Mouse (Mus musculus) limb, embryonic 14.5 days (tissue): Measurements from ENCODE around the gene Duox1. TPM values are rescaled to one million over a fixed set of nuclear protein-coding genes. Genes with fewer than 3 reads are reported as not detected.
A peak's percentile ranks its signal among the peaks of the same experiment; 100 is the strongest.

Experiments used
- ATAC-seq: fragments of 200-750 bp; cut with Nextera tagmentation; 2 replicates; pipeline ENCODE4 v1.8.0; 2017; ENCODE audit warnings: low read depth, moderate number of reproducible peaks, moderate TSS enrichment; ENCODE audit not compliant: low FRiP score
- DNase-seq: peaks from one replicate; pipeline ENCODE4 v3.0.0-alpha.2; 2015; ENCODE audit warnings: low spot score
- H3K27ac ChIP-seq: fragments of 300-500 bp; sonication (generic); replicated peaks from 2 replicates; pipeline ENCODE4 v1.5.1; 2014; ENCODE audit warnings: low read depth, mild to moderate bottlenecking, low read length, moderate library complexity, mixed read lengths
- H3K27me3 ChIP-seq: fragments of 300-500 bp; sonication (generic); 2 replicates; pipeline ENCODE4 v1.6.1; 2014; ENCODE audit warnings: low read length, mixed read lengths; ENCODE audit not compliant: control insufficient read depth, insufficient read depth
- H3K36me3 ChIP-seq: fragments of 300-500 bp; sonication (generic); 2 replicates; pipeline ENCODE4 v1.6.1; 2014; ENCODE audit warnings: mild to moderate bottlenecking, low read length, moderate library complexity, mixed read lengths; ENCODE audit not compliant: control insufficient read depth, insufficient read depth
- H3K4me1 ChIP-seq: fragments of 300-500 bp; sonication (generic); 2 replicates; pipeline ENCODE4 v1.6.1; 2014; ENCODE audit warnings: antibody characterized with exemption, low read length, mixed read lengths; ENCODE audit not compliant: control insufficient read depth, insufficient read depth
- H3K4me2 ChIP-seq: fragments of 300-500 bp; sonication (generic); replicated peaks from 2 replicates; pipeline ENCODE4 v1.6.1; 2014; ENCODE audit warnings: low read depth, mild to moderate bottlenecking, low read length, moderate library complexity; ENCODE audit not compliant: severe bottlenecking
- H3K4me3 ChIP-seq: fragments of 300-500 bp; sonication (generic); replicated peaks from 2 replicates; pipeline ENCODE4 v1.5.1; 2014; ENCODE audit warnings: low read length
- H3K9ac ChIP-seq: fragments of 300-500 bp; sonication (generic); 2 replicates; pipeline ENCODE4 v1.6.1; 2014; ENCODE audit warnings: mild to moderate bottlenecking, low read depth, low read length, moderate library complexity; ENCODE audit not compliant: severe bottlenecking
- H3K9me3 ChIP-seq: fragments of 300-500 bp; sonication (generic); 2 replicates; pipeline ENCODE4 v1.6.1; 2016; ENCODE audit warnings: low read length; ENCODE audit not compliant: control insufficient read depth
- POLR2A ChIP-seq: fragments of 200-500 bp; IDR thresholded peaks from 2 replicates; pipeline ENCODE4 v1.8.0; 2012; ENCODE audit warnings: inconsistent platforms, mild to moderate bottlenecking, moderate library complexity, borderline replicate concordance; ENCODE audit not compliant: insufficient read depth, insufficient read length; ENCODE audit errors: extremely low read depth
- WGBS: fragments of 180-500 bp; shearing (Covaris S2); extraction: QIAGEN DNeasy Blood & Tissue Kit; methylation state at CpG from one replicate; pipeline ENCODE4 v1.1.7; 2014; 5-methylcytosine and 5-hydroxymethylcytosine counted together
- polyA plus RNA-seq, 2 experiments: library from polyadenylated mRNA; depleted of rRNA in 1 of 2; stranded (reverse) in 1 of 2; unstranded in 1 of 2; fragments of >200 nt; fragmentation: Nextera tagmentation in 1 of 2; extraction: Ambion mirVana in 1 of 2; gene quantifications; 2 replicates each; pipeline versions ENCODE4 v1.2.1 to v1.2.3; 2012 to 2014

Gene Duox1
- polyA plus RNA-seq, 2 experiments, result 1.2 to 1.6 TPM

DNA sequence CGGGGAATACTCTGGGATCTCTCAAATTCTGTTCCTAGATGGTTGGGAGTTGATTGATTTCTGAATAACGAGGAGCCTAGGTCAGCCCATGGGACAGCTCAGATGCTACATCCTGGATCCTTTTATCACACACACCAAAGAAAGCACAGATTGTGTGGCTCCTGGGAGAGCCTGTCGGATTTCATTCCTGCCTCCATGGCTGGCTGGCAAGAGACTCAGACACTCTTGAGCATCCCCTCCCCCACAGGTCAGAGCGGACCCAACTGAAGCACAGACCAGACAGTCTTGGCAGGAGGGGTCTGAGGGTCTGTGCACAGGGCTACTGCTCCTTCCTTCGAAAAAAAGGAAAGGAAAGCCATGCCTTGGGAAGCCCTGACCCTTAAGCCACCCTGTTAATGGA, 51.2 kb downstream of the Duox1 start:
- Histone ChIP-seq H3K27ac (no peak overlapping the region), H3K4me3 (0 out of 2 replicates have a peak overlapping the region, but pooled peaks have one; percentile 90), H3K4me1 (peaks cover 29% of the 10 kb centered on the region), H3K9ac (peak overlapping the region; percentile 7; the same call in 1 of the 2 replicates), H3K4me2 (peak overlapping the region; percentile 64), H3K27me3 (no peaks in the 10 kb centered on the region), H3K36me3 (peaks cover 6% of the 10 kb centered on the region), H3K9me3 (no peaks in the 10 kb centered on the region)
- no peak for ATAC-seq
- 26% methylated on average over 5 of the region's 5 CpGs for WGBS
- no peak for TF ChIP-seq POLR2A
- DNase-seq, result no peak

DNA sequence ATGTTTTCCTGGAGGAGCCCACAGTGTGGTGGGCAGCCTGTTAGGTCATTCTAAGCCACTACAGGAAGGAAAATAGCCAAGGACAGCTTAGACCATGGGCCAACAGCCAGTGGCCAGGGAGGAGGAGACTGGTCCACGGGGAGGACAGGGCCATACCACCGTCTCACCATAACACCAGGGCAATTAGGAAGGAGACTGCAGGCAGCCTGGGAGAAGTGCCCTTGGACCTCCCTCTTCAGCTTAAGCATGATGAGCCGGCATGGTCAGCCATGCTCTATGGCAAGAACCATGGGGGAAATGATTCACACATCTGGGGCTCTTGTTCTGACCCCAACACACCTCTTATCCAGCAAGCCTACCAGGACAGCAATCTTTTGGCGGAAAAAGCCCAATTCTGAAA, 51.7 kb downstream of the Duox1 start:
- Histone ChIP-seq H3K9ac (peak overlapping the region; percentile 7; the same call in 1 of the 2 replicates), H3K4me2 (peak overlapping the region; percentile 64), H3K4me1 (peaks cover 29% of the 10 kb centered on the region), H3K27me3 (no peaks in the 10 kb centered on the region), H3K27ac (no peak overlapping the region), H3K36me3 (peaks cover 6% of the 10 kb centered on the region), H3K9me3 (no peaks in the 10 kb centered on the region), H3K4me3 (peak overlapping the region; percentile 90)
- DNase-seq, result no peak
- TF ChIP-seq POLR2A, result no peak
- 22% methylated on average over 4 of the region's 4 CpGs for WGBS
- no peak for ATAC-seq

- Histone ChIP-seq H3K4me2 (peak overlapping the region; percentile 64), H3K9me3 (no peaks in the 10 kb centered on the region), H3K27me3 (no peaks in the 10 kb centered on the region), H3K4me3 (peak overlapping the region; percentile 90), H3K9ac (peak overlapping the region; percentile 89), H3K36me3 (peaks cover 6% of the 10 kb centered on the region), H3K27ac (no peak overlapping the region), H3K4me1 (peaks cover 29% of the 10 kb centered on the region)
- DNase-seq (no peak), ATAC-seq (no peak)
- no peak for TF ChIP-seq POLR2A
- 12% methylated on average over 4 of the region's 4 CpGs for WGBS
Observed at GRCm38 (mm10) chr2:122367701-122368080, 52.2 kb downstream of the Duox1 start.

- TF ChIP-seq POLR2A, result no peak
- H3K9me3 ChIP-seq, result no peaks in the 10 kb centered on the region
- under 1% methylated on average over 35 of the region's 55 CpGs for WGBS
- peak overlapping the region; percentile 64 for H3K4me2 ChIP-seq
- H3K27me3 ChIP-seq, result no peaks in the 10 kb centered on the region
- peak overlapping the region; percentile 90 for H3K4me3 ChIP-seq
- DNase-seq (peak; percentile 38), ATAC-seq (peak; percentile 79)
- peaks cover 6% of the 10 kb centered on the region; the same call in 1 of the 2 replicates for H3K36me3 ChIP-seq
- H3K9ac ChIP-seq, result peak overlapping the region; percentile 89
- peaks cover 29% of the 10 kb centered on the region for H3K4me1 ChIP-seq
- peak overlapping the region; percentile 33; the same call in 1 of the 2 replicates for H3K27ac ChIP-seq
Observed at GRCm38 (mm10) chr2:122368081-122368971, 52.9 kb downstream of the Duox1 start.

GRCm38 (mm10) chr2:122368995-122369739, 53.7 kb downstream of the Duox1 start, which contains the start of gene Shf:
TSS of gene Shf (minus strand) at chr2:122369162.
- H3K27ac ChIP-seq, result peak within 1 kb of the TSS; percentile 33; the same call in 1 of the 2 replicates
- ATAC-seq (peak; percentile 96), DNase-seq (peak; percentile 80)
- peak; percentile 77; the same call in 1 of the 2 replicates for TF ChIP-seq POLR2A
- no peaks in the 10 kb centered on the region for H3K9me3 ChIP-seq
- peak within 1 kb of the TSS; percentile 64 for H3K4me2 ChIP-seq
- peak within 1 kb of the TSS; percentile 89 for H3K9ac ChIP-seq
- H3K27me3 ChIP-seq, result no peaks in the 10 kb centered on the region
- peak within 1 kb of the TSS; percentile 90 for H3K4me3 ChIP-seq
- H3K4me1 ChIP-seq, result peaks cover 29% of the 10 kb centered on the region
- 2% methylated on average over 24 of the region's 54 CpGs for WGBS
- H3K36me3 ChIP-seq, result 0 out of 2 replicates have a peak, but pooled peaks cover under 1% of the 10 kb centered on the region
